Mouse (Mus musculus) urinary bladder, postnatal 4 days (tissue): ENCODE results near the gene Cc2d2a.
A peak's percentile ranks its signal among the peaks of the same experiment; 100 is the strongest.

Source experiments
- DNase-seq, 2 experiments: peaks; one replicate each; pipeline ENCODE4 v3.0.0; 2021 to 2022; ENCODE audit warnings: low spot score in 2 of 2

The Cc2d2a gene

GRCm38 (mm10) chr5:43661997-43662961 lies at the start of gene Cc2d2a:
Gene Cc2d2a, plus strand, starts transcription at chr5:43662346.
- DNase-seq = peak in 1 of 2 experiments; percentile 26

GRCm38 (mm10) chr5:43621575-43622299 lies 40.4 kb upstream of the Cc2d2a start:
- no peak for DNase-seq

- no peak for DNase-seq
These were observed 36.7 kb upstream of the Cc2d2a start for GRCm38 (mm10) chr5:43625407-43625806.

GRCm38 (mm10) chr5:43634071-43634601 lies 28.0 kb upstream of the Cc2d2a start:
- DNase-seq = no peak

- no peak for DNase-seq
These were observed 27.5 kb upstream of the Cc2d2a start for GRCm38 (mm10) chr5:43634602-43635081.

GRCm38 (mm10) chr5:43645020-43645419 lies 17.1 kb upstream of the Cc2d2a start:
- DNase-seq = no peak

GRCm38 (mm10) chr5:43647098-43647774 lies 14.9 kb upstream of the Cc2d2a start:
- no peak for DNase-seq

GRCm38 (mm10) chr5:43661498-43661897 lies 648 bp upstream of the Cc2d2a start:
- no peak for DNase-seq

- no peak for DNase-seq
These were observed 1.4 kb downstream of the Cc2d2a start for GRCm38 (mm10) chr5:43663531-43663930.

- no peak for DNase-seq
These were observed 3.0 kb downstream of the Cc2d2a start for GRCm38 (mm10) chr5:43665144-43665543.

- DNase-seq = no peak
These were observed 7.0 kb downstream of the Cc2d2a start for GRCm38 (mm10) chr5:43669118-43669645.

GRCm38 (mm10) chr5:43672177-43672911 lies 10.2 kb downstream of the Cc2d2a start:
- peak; percentile 66 to 68 for DNase-seq

GRCm38 (mm10) chr5:43673083-43673482 lies 10.9 kb downstream of the Cc2d2a start:
- DNase-seq = no peak

GRCm38 (mm10) chr5:43685466-43685865 lies 23.3 kb downstream of the Cc2d2a start:
- DNase-seq = no peak

- DNase-seq = no peak
These were observed 30.3 kb downstream of the Cc2d2a start for GRCm38 (mm10) chr5:43692489-43692888.

GRCm38 (mm10) chr5:43697133-43697532 lies 35.0 kb downstream of the Cc2d2a start:
- DNase-seq = no peak

- DNase-seq = no peak
These were observed 37.1 kb downstream of the Cc2d2a start for GRCm38 (mm10) chr5:43699240-43699639.

- no peak for DNase-seq
These were observed 59.6 kb downstream of the Cc2d2a start for GRCm38 (mm10) chr5:43721538-43722451.

- no peak for DNase-seq
These were observed 60.3 kb downstream of the Cc2d2a start for GRCm38 (mm10) chr5:43722452-43722783.

- no peak for DNase-seq
These were observed 61.7 kb downstream of the Cc2d2a start for GRCm38 (mm10) chr5:43723830-43724229.
